Mouse (Mus musculus): ENCODE measurements around the gene Tmem106c. TPM values are rescaled to one million over a fixed set of nuclear protein-coding genes. Genes with fewer than 3 reads are reported as not detected.
A peak's percentile ranks its signal among the peaks of the same experiment; 100 is the strongest.

Tmem106c gene
- polyA plus RNA-seq, 1 experiment from 2014 or later, result 14.8 TPM

GRCm38 (mm10) chr15:97989544-97989943 is 25.5 kb downstream of the Tmem106c start:
- Histone ChIP-seq H3K4me2 (no peak overlapping the region), H3K36me3 (no peaks in the 10 kb centered on the region), H3K4me1 (replicated peaks) (peaks cover 12% of the 10 kb centered on the region), H3K27ac (no peak overlapping the region), H3K4me3 (replicated peaks) (no peak overlapping the region), H3K27me3 (peaks cover 20% of the 10 kb centered on the region), H3K9me3 (replicated peaks) (no peaks in the 10 kb centered on the region), H3K9ac (no peak overlapping the region)
- 46% methylated on average over 1 of the region's 1 CpGs for WGBS (ENCODE audit: insufficient replicate concordance)
- DNase-seq (no peak), ATAC-seq (ENCODE audit: low read depth) (no peak)

GRCm38 (mm10) chr15:97990124-97990523 is 26.1 kb downstream of the Tmem106c start:
- 15% methylated on average over 6 of the region's 6 CpGs for WGBS (ENCODE audit: insufficient replicate concordance)
- no peak for DNase-seq

GRCm38 (mm10) chr15:97990721-97991120 is 26.7 kb downstream of the Tmem106c start:
- peaks cover 12% of the 10 kb centered on the region for H3K4me1 ChIP-seq (replicated peaks)
- peaks cover 26% of the 10 kb centered on the region for H3K27me3 ChIP-seq
- H3K9me3 ChIP-seq (replicated peaks), result no peaks in the 10 kb centered on the region
- H3K9ac ChIP-seq, result no peak overlapping the region
- no peak for ATAC-seq (ENCODE audit: low read depth)
- no peak overlapping the region for H3K4me2 ChIP-seq
- WGBS (ENCODE audit: insufficient replicate concordance), result 21% methylated on average over 4 of the region's 4 CpGs
- no peak overlapping the region for H3K27ac ChIP-seq
- no peak for DNase-seq
- H3K4me3 ChIP-seq (replicated peaks), result no peak overlapping the region
- no peaks in the 10 kb centered on the region for H3K36me3 ChIP-seq

More at GRCm38 (mm10) chr15:97990124-97990523, 26.1 kb downstream of the Tmem106c start:
- H3K4me2 ChIP-seq, result no peak overlapping the region
- no peak for ATAC-seq (ENCODE audit: low read depth)
- H3K4me3 ChIP-seq (replicated peaks), result no peak overlapping the region
- peaks cover 21% of the 10 kb centered on the region for H3K27me3 ChIP-seq
- H3K9ac ChIP-seq, result no peak overlapping the region
- no peak overlapping the region for H3K27ac ChIP-seq
- no peaks in the 10 kb centered on the region for H3K36me3 ChIP-seq
- H3K9me3 ChIP-seq (replicated peaks), result no peaks in the 10 kb centered on the region
- H3K4me1 ChIP-seq (replicated peaks), result peaks cover 12% of the 10 kb centered on the region

GRCm38 (mm10) chr15:97991285-97991895 is 27.4 kb downstream of the Tmem106c start:
- Histone ChIP-seq H3K4me3 (replicated peaks) (no peak overlapping the region), H3K4me2 (no peak overlapping the region), H3K9me3 (replicated peaks) (no peaks in the 10 kb centered on the region), H3K4me1 (replicated peaks) (peaks cover 12% of the 10 kb centered on the region), H3K27ac (no peak overlapping the region), H3K9ac (no peak overlapping the region), H3K27me3 (peaks cover 29% of the 10 kb centered on the region), H3K36me3 (no peaks in the 10 kb centered on the region)
- DNase-seq, result no peak
- no peak for ATAC-seq (ENCODE audit: low read depth)
- 32% methylated on average over 12 of the region's 12 CpGs for WGBS (ENCODE audit: insufficient replicate concordance)

GRCm38 (mm10) chr15:97992027-97992711 is 28.2 kb downstream of the Tmem106c start:
- DNase-seq (no peak), ATAC-seq (ENCODE audit: low read depth) (no peak)
- no peaks in the 10 kb centered on the region for H3K36me3 ChIP-seq
- H3K4me1 ChIP-seq (replicated peaks), result peaks cover 12% of the 10 kb centered on the region
- H3K4me2 ChIP-seq, result peak overlapping the region; percentile 38
- H3K27me3 ChIP-seq, result peaks cover 36% of the 10 kb centered on the region
- H3K27ac ChIP-seq, result no peak overlapping the region
- WGBS (ENCODE audit: insufficient replicate concordance), result 53% methylated on average over 13 of the region's 13 CpGs
- H3K4me3 ChIP-seq (replicated peaks), result no peak overlapping the region
- H3K9ac ChIP-seq, result peak overlapping the region; percentile 26; the same call in 1 of the 2 replicates
- H3K9me3 ChIP-seq (replicated peaks), result no peaks in the 10 kb centered on the region

GRCm38 (mm10) chr15:97992712-97993286 is 28.8 kb downstream of the Tmem106c start:
- H3K36me3 ChIP-seq, result no peaks in the 10 kb centered on the region
- peaks cover 12% of the 10 kb centered on the region for H3K4me1 ChIP-seq (replicated peaks)
- H3K9ac ChIP-seq, result peak overlapping the region; percentile 26; the same call in 1 of the 2 replicates
- peaks cover 39% of the 10 kb centered on the region for H3K27me3 ChIP-seq
- ATAC-seq (ENCODE audit: low read depth) (peak; percentile 86), DNase-seq (peak; percentile 50)
- peak overlapping the region; percentile 19; the same call in 1 of the 2 replicates for H3K4me3 ChIP-seq (replicated peaks)
- no peak overlapping the region for H3K27ac ChIP-seq
- no peaks in the 10 kb centered on the region for H3K9me3 ChIP-seq (replicated peaks)
- WGBS (ENCODE audit: insufficient replicate concordance), result 9% methylated on average over 18 of the region's 18 CpGs
- peak overlapping the region; percentile 38 for H3K4me2 ChIP-seq

- WGBS (ENCODE audit: insufficient replicate concordance), result 66% methylated on average over 13 of the region's 13 CpGs
- Histone ChIP-seq H3K9me3 (replicated peaks) (no peaks in the 10 kb centered on the region), H3K4me3 (replicated peaks) (no peak overlapping the region), H3K9ac (no peak overlapping the region), H3K36me3 (no peaks in the 10 kb centered on the region), H3K4me2 (no peak overlapping the region), H3K27me3 (peaks cover 69% of the 10 kb centered on the region), H3K4me1 (replicated peaks) (peaks cover 16% of the 10 kb centered on the region), H3K27ac (no peak overlapping the region)
- ATAC-seq (ENCODE audit: low read depth) (no peak), DNase-seq (no peak)
Measured at GRCm38 (mm10) chr15:97996716-97997256, 32.8 kb downstream of the Tmem106c start.

- H3K4me3 ChIP-seq (replicated peaks), result no peak overlapping the region
- no peak overlapping the region for H3K9ac ChIP-seq
- 7% methylated on average over 13 of the region's 13 CpGs for WGBS (ENCODE audit: insufficient replicate concordance)
- ATAC-seq (ENCODE audit: low read depth) (no peak), DNase-seq (no peak)
- H3K27me3 ChIP-seq, result peaks cover 90% of the 10 kb centered on the region
- no peaks in the 10 kb centered on the region for H3K9me3 ChIP-seq (replicated peaks)
- H3K36me3 ChIP-seq, result no peaks in the 10 kb centered on the region
- no peak overlapping the region for H3K27ac ChIP-seq
- peaks cover 11% of the 10 kb centered on the region for H3K4me1 ChIP-seq (replicated peaks)
- H3K4me2 ChIP-seq, result no peak overlapping the region
Measured at GRCm38 (mm10) chr15:97999546-97999945, 35.5 kb downstream of the Tmem106c start.

- no peak for ATAC-seq (ENCODE audit: low read depth)
- H3K4me3 ChIP-seq (replicated peaks), result no peak overlapping the region
Measured at GRCm38 (mm10) chr15:97999991-98000390, 36.0 kb downstream of the Tmem106c start.

GRCm38 (mm10) chr15:98001321-98002112 is 37.5 kb downstream of the Tmem106c start:
- Histone ChIP-seq H3K4me1 (replicated peaks) (peaks cover 13% of the 10 kb centered on the region), H3K9me3 (replicated peaks) (no peaks in the 10 kb centered on the region), H3K4me3 (replicated peaks) (peak overlapping the region; percentile 13; the same call in 1 of the 2 replicates), H3K4me2 (peak overlapping the region; percentile 5; the same call in 1 of the 2 replicates), H3K27ac (no peak overlapping the region), H3K27me3 (peaks cover 99% of the 10 kb centered on the region), H3K36me3 (no peaks in the 10 kb centered on the region), H3K9ac (no peak overlapping the region)
- ATAC-seq (ENCODE audit: low read depth) (no peak), DNase-seq (no peak)
- WGBS (ENCODE audit: insufficient replicate concordance), result 2% methylated on average over 37 of the region's 37 CpGs

More at GRCm38 (mm10) chr15:97999991-98000390, 36.0 kb downstream of the Tmem106c start:
- WGBS (ENCODE audit: insufficient replicate concordance), result 4% methylated on average over 7 of the region's 7 CpGs
- Histone ChIP-seq H3K9me3 (replicated peaks) (no peaks in the 10 kb centered on the region), H3K4me1 (replicated peaks) (peaks cover 13% of the 10 kb centered on the region), H3K27ac (no peak overlapping the region), H3K36me3 (no peaks in the 10 kb centered on the region), H3K27me3 (peaks cover 94% of the 10 kb centered on the region), H3K4me2 (no peak overlapping the region), H3K9ac (no peak overlapping the region)
- DNase-seq, result no peak
